Mouse (Mus musculus) liver, postnatal 0 days (tissue): ENCODE results near the gene Ift43.

Source experiments
- CTCF ChIP-seq: sonication (generic); IDR thresholded peaks from 2 replicates; pipeline ENCODE4 v1.5.1; 2016; ENCODE audit warnings: antibody characterized with exemption, low read depth
- EP300 ChIP-seq: IDR thresholded peaks from 2 replicates; pipeline ENCODE4 v1.6.1; 2016; ENCODE audit warnings: antibody characterized with exemption, low read depth, mild to moderate bottlenecking

DNA sequence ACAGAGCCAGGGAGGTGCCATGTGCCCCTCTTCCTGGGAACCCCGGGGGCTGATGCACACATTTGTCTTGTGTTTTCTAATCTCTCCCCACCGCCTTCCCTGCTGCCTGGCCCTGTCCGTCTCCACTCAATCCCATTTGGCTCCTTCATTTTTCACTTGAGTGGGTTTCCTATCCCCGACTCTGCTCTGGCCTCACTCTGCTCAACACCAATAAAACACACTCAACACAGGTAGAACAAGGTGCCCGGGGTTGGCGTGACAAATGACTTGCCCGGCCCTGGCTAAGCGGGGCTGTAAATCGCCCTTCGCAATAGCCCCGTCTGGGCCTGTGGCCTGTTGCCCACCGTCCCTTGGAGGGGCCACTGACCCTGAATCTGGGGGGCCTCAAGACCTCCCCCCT lies 92.0 kb downstream of the Ift43 start:
- TF ChIP-seq CTCF, result no peak
- no peak for TF ChIP-seq EP300
